Mouse (Mus musculus) heart, postnatal 4 days (tissue): ENCODE results near the gene Slc22a20. TPM values are rescaled to one million over a fixed set of nuclear protein-coding genes. Genes with fewer than 3 reads are reported as not detected.

Source experiments
- DNase-seq: peaks from one replicate; pipeline ENCODE4 v3.0.0; 2021
- total RNA-seq, 2 experiments: library from RNA; stranded (reverse); gene quantifications; 2 replicates each; pipeline ENCODE4 v1.2.3; 2021

Slc22a20 gene
- total RNA-seq = not detected

- DNase-seq = no peak
Measured at GRCm38 (mm10) chr19:5986043-5986442, at the start of gene Slc22a20. Gene Slc22a20, minus strand, starts transcription at chr19:5986143.

GRCm38 (mm10) chr19:6030520-6031280, 44.8 kb upstream of the Slc22a20 start:
- no peak for DNase-seq

- no peak for DNase-seq
Measured at GRCm38 (mm10) chr19:6029426-6029825, 43.5 kb upstream of the Slc22a20 start.

- no peak for DNase-seq
Measured at GRCm38 (mm10) chr19:6028991-6029390, 43.0 kb upstream of the Slc22a20 start.

GRCm38 (mm10) chr19:6023930-6024329, 38.0 kb upstream of the Slc22a20 start:
- DNase-seq = no peak

GRCm38 (mm10) chr19:6023059-6023458, 37.1 kb upstream of the Slc22a20 start:
- no peak for DNase-seq

GRCm38 (mm10) chr19:6020276-6020675, 34.3 kb upstream of the Slc22a20 start:
- no peak for DNase-seq

- peak; percentile 91 for DNase-seq
Measured at GRCm38 (mm10) chr19:6018142-6019089, 32.5 kb upstream of the Slc22a20 start.

GRCm38 (mm10) chr19:6016532-6016931, 30.6 kb upstream of the Slc22a20 start:
- no peak for DNase-seq

GRCm38 (mm10) chr19:6015511-6016315, 29.8 kb upstream of the Slc22a20 start, which contains the start of gene Capn1:
Gene Capn1, minus strand, starts transcription at chr19:6015897.
- DNase-seq = peak; percentile 81

GRCm38 (mm10) chr19:6014991-6015510, 29.1 kb upstream of the Slc22a20 start:
- DNase-seq = peak; percentile 45

GRCm38 (mm10) chr19:6013691-6014090, 27.7 kb upstream of the Slc22a20 start:
- no peak for DNase-seq

- DNase-seq = no peak
Measured at GRCm38 (mm10) chr19:6009137-6009536, 23.2 kb upstream of the Slc22a20 start.

- no peak for DNase-seq
Measured at GRCm38 (mm10) chr19:6007013-6007412, 21.1 kb upstream of the Slc22a20 start.

- no peak for DNase-seq
Measured at GRCm38 (mm10) chr19:6005541-6005940, 19.6 kb upstream of the Slc22a20 start.

GRCm38 (mm10) chr19:5999969-6000368, 14.0 kb upstream of the Slc22a20 start:
- no peak for DNase-seq

- DNase-seq = no peak
Measured at GRCm38 (mm10) chr19:5998180-5998579, 12.2 kb upstream of the Slc22a20 start.

- no peak for DNase-seq
Measured at GRCm38 (mm10) chr19:5994711-5995110, 8.8 kb upstream of the Slc22a20 start.

- no peak for DNase-seq
Measured at GRCm38 (mm10) chr19:5992012-5992411, 6.1 kb upstream of the Slc22a20 start.

- no peak for DNase-seq
Measured at GRCm38 (mm10) chr19:5991467-5991866, 5.5 kb upstream of the Slc22a20 start.

- no peak for DNase-seq
Measured at GRCm38 (mm10) chr19:5990921-5991320, 5.0 kb upstream of the Slc22a20 start.

- DNase-seq = no peak
Measured at GRCm38 (mm10) chr19:5990033-5990432, 4.1 kb upstream of the Slc22a20 start.
